Mouse (Mus musculus) neural tube, embryonic 14.5 days (tissue): ENCODE results near the gene Gldn. TPM values are rescaled to one million over a fixed set of nuclear protein-coding genes. Genes with fewer than 3 reads are reported as not detected.

Source experiments
- ATAC-seq: fragments of 200-750 bp; cut with Nextera tagmentation; 2 replicates; pipeline ENCODE4 v1.8.0; 2017; ENCODE audit warnings: low read depth, mild to moderate bottlenecking, moderate TSS enrichment, moderate library complexity
- H3K27ac ChIP-seq: fragments of 300-500 bp; sonication (generic); 2 replicates; pipeline ENCODE4 v1.5.1; 2014; ENCODE audit warnings: low read depth, mild to moderate bottlenecking, control low read depth, low read length, moderate library complexity, mixed read lengths
- H3K27me3 ChIP-seq: fragments of 300-500 bp; sonication (generic); 2 replicates; pipeline ENCODE4 v1.6.1; 2014; ENCODE audit warnings: low read length; ENCODE audit not compliant: control insufficient read depth, insufficient read depth
- H3K36me3 ChIP-seq: fragments of 300-500 bp; sonication (generic); 2 replicates; pipeline ENCODE4 v1.6.1; 2014; ENCODE audit warnings: low read length, mixed read lengths; ENCODE audit not compliant: control insufficient read depth, insufficient read depth
- H3K4me1 ChIP-seq: fragments of 300-500 bp; sonication (generic); 2 replicates; pipeline ENCODE4 v1.6.1; 2014; ENCODE audit warnings: low read length; ENCODE audit not compliant: control insufficient read depth, insufficient read depth
- H3K4me2 ChIP-seq: fragments of 300-500 bp; sonication (generic); 2 replicates; pipeline ENCODE4 v1.6.1; 2014; ENCODE audit warnings: mild to moderate bottlenecking, low read depth, low read length, control low read depth
- H3K4me3 ChIP-seq: fragments of 300-500 bp; sonication (generic); 2 replicates; pipeline ENCODE4 v1.5.1; 2014; ENCODE audit warnings: low read depth, low read length, control low read depth, mixed read lengths
- H3K9ac ChIP-seq: fragments of 300-500 bp; sonication (generic); replicated peaks from 2 replicates; pipeline ENCODE4 v1.6.1; 2014; ENCODE audit warnings: low read depth, mild to moderate bottlenecking, control low read depth, low read length, mixed read lengths
- H3K9me3 ChIP-seq: fragments of 300-500 bp; sonication (generic); 2 replicates; pipeline ENCODE4 v1.6.1; 2016; ENCODE audit warnings: low read length; ENCODE audit not compliant: control insufficient read depth
- WGBS: fragments of 180-500 bp; shearing (Covaris S2); extraction: QIAGEN DNeasy Blood & Tissue Kit; methylation state at CpG from one replicate; pipeline ENCODE4 v1.1.7; 2014; 5-methylcytosine and 5-hydroxymethylcytosine counted together
- polyA plus RNA-seq: library from polyadenylated mRNA; unstranded; fragments of >200 nt; fragmentation: Nextera tagmentation; extraction: Ambion mirVana; gene quantifications from 2 replicates; pipeline ENCODE4 v1.2.1, GENCODE M21; 2014

Gene Gldn
- polyA plus RNA-seq, 1 experiment from 2014 or later, result 0.59 TPM

GRCm38 (mm10) chr9:54299389-54299788, 13.1 kb downstream of the Gldn start:
- Histone ChIP-seq H3K9me3 (no peaks in the 10 kb centered on the region), H3K27me3 (no peaks in the 10 kb centered on the region), H3K4me1 (no peaks in the 10 kb centered on the region), H3K36me3 (no peaks in the 10 kb centered on the region), H3K27ac (no peak overlapping the region), H3K4me3 (no peak overlapping the region), H3K9ac (no peak overlapping the region), H3K4me2 (no peak overlapping the region)
- WGBS, result 87% methylated on average over 3 of the region's 3 CpGs
- no peak for ATAC-seq

- no peak for ATAC-seq
- H3K27me3 ChIP-seq, result no peaks in the 10 kb centered on the region
- no peaks in the 10 kb centered on the region for H3K36me3 ChIP-seq
- H3K4me2 ChIP-seq, result no peak overlapping the region
- no peak overlapping the region for H3K9ac ChIP-seq
- H3K4me1 ChIP-seq, result no peaks in the 10 kb centered on the region
- no peaks in the 10 kb centered on the region for H3K9me3 ChIP-seq
- no peak overlapping the region for H3K4me3 ChIP-seq
- no peak overlapping the region for H3K27ac ChIP-seq
Measured at GRCm38 (mm10) chr9:54299792-54300191, 13.5 kb downstream of the Gldn start.

- no peak overlapping the region for H3K27ac ChIP-seq
- no peaks in the 10 kb centered on the region for H3K4me1 ChIP-seq
- no peaks in the 10 kb centered on the region for H3K27me3 ChIP-seq
- no peak for ATAC-seq
- WGBS, result 81% methylated on average over 4 of the region's 4 CpGs
- H3K4me3 ChIP-seq, result no peak overlapping the region
- no peaks in the 10 kb centered on the region for H3K36me3 ChIP-seq
- H3K4me2 ChIP-seq, result no peak overlapping the region
- no peaks in the 10 kb centered on the region for H3K9me3 ChIP-seq
- no peak overlapping the region for H3K9ac ChIP-seq
Measured at GRCm38 (mm10) chr9:54301255-54301654, 15.0 kb downstream of the Gldn start.

- Histone ChIP-seq H3K27ac (no peak overlapping the region), H3K27me3 (no peaks in the 10 kb centered on the region), H3K9ac (no peak overlapping the region), H3K4me1 (no peaks in the 10 kb centered on the region), H3K36me3 (no peaks in the 10 kb centered on the region), H3K4me2 (no peak overlapping the region), H3K4me3 (no peak overlapping the region), H3K9me3 (no peaks in the 10 kb centered on the region)
- ATAC-seq, result no peak
- WGBS, result 71% methylated on average over 1 of the region's 1 CpGs
Measured at GRCm38 (mm10) chr9:54308209-54308608, 21.9 kb downstream of the Gldn start.

- Histone ChIP-seq H3K27ac (no peak overlapping the region), H3K36me3 (no peaks in the 10 kb centered on the region), H3K4me3 (no peak overlapping the region), H3K4me2 (no peak overlapping the region), H3K4me1 (no peaks in the 10 kb centered on the region), H3K9me3 (no peaks in the 10 kb centered on the region), H3K9ac (no peak overlapping the region), H3K27me3 (no peaks in the 10 kb centered on the region)
- WGBS, result 36% methylated on average over 2 of the region's 2 CpGs
- ATAC-seq, result no peak
Measured at GRCm38 (mm10) chr9:54308751-54309358, 22.6 kb downstream of the Gldn start.

GRCm38 (mm10) chr9:54316363-54316762, 30.1 kb downstream of the Gldn start:
- Histone ChIP-seq H3K27ac (no peak overlapping the region), H3K4me3 (no peak overlapping the region), H3K9ac (no peak overlapping the region), H3K4me1 (no peaks in the 10 kb centered on the region), H3K9me3 (no peaks in the 10 kb centered on the region), H3K4me2 (no peak overlapping the region), H3K27me3 (no peaks in the 10 kb centered on the region), H3K36me3 (no peaks in the 10 kb centered on the region)
- no peak for ATAC-seq
- WGBS, result 78% methylated on average over 9 of the region's 9 CpGs

GRCm38 (mm10) chr9:54323456-54323855, 37.2 kb downstream of the Gldn start:
- no peaks in the 10 kb centered on the region for H3K36me3 ChIP-seq
- H3K4me2 ChIP-seq, result no peak overlapping the region
- H3K4me1 ChIP-seq, result no peaks in the 10 kb centered on the region
- H3K9ac ChIP-seq, result no peak overlapping the region
- no peaks in the 10 kb centered on the region for H3K27me3 ChIP-seq
- H3K4me3 ChIP-seq, result no peak overlapping the region
- no peak for ATAC-seq
- H3K9me3 ChIP-seq, result no peaks in the 10 kb centered on the region
- 46% methylated on average over 8 of the region's 8 CpGs for WGBS
- H3K27ac ChIP-seq, result no peak overlapping the region

GRCm38 (mm10) chr9:54329201-54329600, 42.9 kb downstream of the Gldn start:
- H3K4me2 ChIP-seq, result no peak overlapping the region
- ATAC-seq, result no peak
- H3K4me3 ChIP-seq, result no peak overlapping the region
- 93% methylated on average over 7 of the region's 7 CpGs for WGBS
- H3K9ac ChIP-seq, result no peak overlapping the region
- no peaks in the 10 kb centered on the region for H3K27me3 ChIP-seq
- H3K36me3 ChIP-seq, result no peaks in the 10 kb centered on the region
- no peaks in the 10 kb centered on the region for H3K4me1 ChIP-seq
- H3K9me3 ChIP-seq, result no peaks in the 10 kb centered on the region
- H3K27ac ChIP-seq, result no peak overlapping the region

GRCm38 (mm10) chr9:54335582-54335981, 49.3 kb downstream of the Gldn start:
- Histone ChIP-seq H3K27ac (no peak overlapping the region), H3K27me3 (no peaks in the 10 kb centered on the region), H3K9ac (no peak overlapping the region), H3K4me2 (no peak overlapping the region), H3K4me1 (no peaks in the 10 kb centered on the region), H3K9me3 (no peaks in the 10 kb centered on the region), H3K4me3 (no peak overlapping the region), H3K36me3 (no peaks in the 10 kb centered on the region)
- 21% methylated on average over 12 of the region's 12 CpGs for WGBS
- no peak for ATAC-seq
